Mouse (Mus musculus): ENCODE data around the gene Fam78b. TPM values are rescaled to one million over a fixed set of nuclear protein-coding genes. Genes with fewer than 3 reads are reported as not detected.

The Fam78b gene
- polyA plus RNA-seq (2014; fragmentation: Nextera tagmentation; extraction: Ambion mirVana): 6.7 and 7.1 TPM in 2 replicates

DNA sequence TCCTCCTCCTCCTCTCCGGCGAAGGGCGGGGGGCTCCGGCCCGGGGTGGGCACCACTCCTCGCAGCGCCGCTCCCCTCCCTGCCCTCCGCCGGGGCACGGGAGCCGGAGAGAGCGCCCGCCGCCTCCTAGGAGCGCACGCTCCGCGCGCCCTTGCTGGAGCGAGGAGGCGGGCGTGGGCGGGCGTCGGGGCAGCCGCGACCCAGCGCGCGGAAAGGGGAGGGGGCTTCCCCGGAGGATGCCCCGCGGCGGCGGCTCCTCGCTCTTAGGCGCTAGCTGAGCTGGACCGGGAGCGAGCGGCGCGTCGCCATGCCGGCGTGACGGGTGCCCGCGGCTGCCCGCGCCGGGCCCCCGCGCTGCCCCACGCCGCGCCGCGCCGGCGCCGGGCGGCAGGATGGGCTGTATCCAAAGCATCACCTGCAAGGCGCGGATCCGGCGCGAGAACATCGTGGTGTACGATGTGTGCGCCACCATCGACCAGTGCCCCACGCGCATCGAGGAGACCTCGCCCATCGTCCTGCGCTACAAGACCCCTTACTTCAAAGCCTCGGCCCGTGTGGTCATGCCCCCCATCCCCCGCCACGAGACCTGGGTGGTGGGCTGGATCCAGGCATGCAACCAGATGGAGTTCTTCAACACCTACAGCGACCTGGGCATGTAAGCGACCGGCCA lies at the start of gene Fam78b:
TSS of gene Fam78b (plus strand) at position 244 of the 670 bp plus-strand sequence.
- ATAC-seq (ENCODE audit: low FRiP score) (peak; percentile 83), DNase-seq (ENCODE audit: low spot score, missing footprints) (peak; percentile 92)
- H3K4me2 ChIP-seq: peak within 1 kb of the TSS; percentile 77
- H3K36me3 ChIP-seq (ENCODE audit: control insufficient read depth, insufficient read depth, low read length): no peaks in the 10 kb centered on the region
- H3K4me1 ChIP-seq (ENCODE audit: control insufficient read depth, insufficient read depth, low read length): no peaks in the 10 kb centered on the region
- peak within 1 kb of the TSS; percentile 74 for H3K27ac ChIP-seq (ENCODE audit: low read depth, low read length)
- H3K9me3 ChIP-seq (ENCODE audit: control insufficient read depth, low read length): no peaks in the 10 kb centered on the region
- peak within 1 kb of the TSS; percentile 79 for H3K4me3 ChIP-seq (ENCODE audit: low read depth, low read length)
- peaks cover 6% of the 10 kb centered on the region; the same call in 1 of the 2 replicates for H3K27me3 ChIP-seq (ENCODE audit: control insufficient read depth, insufficient read depth, low read length)
- peak within 1 kb of the TSS; percentile 81 for H3K9ac ChIP-seq (ENCODE audit: low read length)
- WGBS: under 1% methylated on average over 46 of the region's 85 CpGs

DNA sequence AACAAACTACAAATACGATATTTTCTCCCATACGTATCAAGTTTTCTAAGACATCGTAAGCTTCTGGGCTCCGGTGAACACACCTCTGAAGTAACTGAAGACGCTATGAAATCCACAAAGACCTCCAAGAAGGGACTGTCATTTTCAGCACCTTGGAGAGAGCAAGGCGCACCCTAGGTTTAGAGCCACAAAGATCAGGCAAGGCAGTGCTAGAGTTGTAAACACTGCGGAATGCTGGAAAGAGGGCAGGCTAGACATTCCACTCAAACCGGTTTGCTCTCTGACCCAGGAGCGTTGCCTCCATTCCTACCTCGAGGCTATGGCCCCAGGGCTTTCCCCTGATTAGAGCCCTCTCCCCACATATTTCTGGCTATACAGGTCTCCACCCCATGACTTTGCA lies 36.7 kb upstream of the Fam78b start:
- Histone ChIP-seq H3K4me2 (no peak overlapping the region), H3K9ac (ENCODE audit: low read length) (no peak overlapping the region), H3K27me3 (ENCODE audit: control insufficient read depth, insufficient read depth, low read length) (no peaks in the 10 kb centered on the region), H3K27ac (ENCODE audit: low read depth, low read length) (no peak overlapping the region), H3K36me3 (ENCODE audit: control insufficient read depth, insufficient read depth, low read length) (no peaks in the 10 kb centered on the region), H3K9me3 (ENCODE audit: control insufficient read depth, low read length) (no peaks in the 10 kb centered on the region), H3K4me3 (ENCODE audit: low read depth, low read length) (no peak overlapping the region), H3K4me1 (ENCODE audit: control insufficient read depth, insufficient read depth, low read length) (no peaks in the 10 kb centered on the region)
- DNase-seq (ENCODE audit: low spot score, missing footprints) (no peak), ATAC-seq (ENCODE audit: low FRiP score) (no peak)
- 36% methylated on average over 10 of the region's 10 CpGs for WGBS

DNA sequence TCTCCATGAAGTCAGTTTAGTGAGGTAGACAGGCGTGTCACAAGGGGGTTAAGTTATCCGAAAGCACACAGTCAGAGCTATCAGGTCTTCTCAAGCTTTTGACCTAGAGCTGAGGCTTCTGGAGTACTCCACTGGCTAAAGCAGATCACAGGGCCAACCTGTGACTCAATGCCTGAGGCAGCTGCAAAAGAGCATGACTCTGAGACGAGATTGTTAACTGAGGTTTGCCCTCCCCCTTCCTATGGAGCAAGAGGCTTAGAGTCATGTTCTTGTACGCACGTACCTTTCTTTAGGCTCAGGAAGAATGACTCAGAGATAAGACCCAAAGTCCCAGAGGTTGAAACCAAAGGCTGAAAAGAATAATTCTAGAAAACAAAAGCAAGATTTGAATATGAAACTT lies 32.9 kb upstream of the Fam78b start:
- H3K36me3 ChIP-seq (ENCODE audit: control insufficient read depth, insufficient read depth, low read length): no peaks in the 10 kb centered on the region
- H3K4me1 ChIP-seq (ENCODE audit: control insufficient read depth, insufficient read depth, low read length): no peaks in the 10 kb centered on the region
- DNase-seq (ENCODE audit: low spot score, missing footprints) (no peak), ATAC-seq (ENCODE audit: low FRiP score) (no peak)
- no peak overlapping the region for H3K9ac ChIP-seq (ENCODE audit: low read length)
- H3K27me3 ChIP-seq (ENCODE audit: control insufficient read depth, insufficient read depth, low read length): no peaks in the 10 kb centered on the region
- no peak overlapping the region for H3K4me2 ChIP-seq
- no peak overlapping the region for H3K27ac ChIP-seq (ENCODE audit: low read depth, low read length)
- no peaks in the 10 kb centered on the region for H3K9me3 ChIP-seq (ENCODE audit: control insufficient read depth, low read length)
- no peak overlapping the region for H3K4me3 ChIP-seq (ENCODE audit: low read depth, low read length)
- 75% methylated on average over 5 of the region's 5 CpGs for WGBS

DNA sequence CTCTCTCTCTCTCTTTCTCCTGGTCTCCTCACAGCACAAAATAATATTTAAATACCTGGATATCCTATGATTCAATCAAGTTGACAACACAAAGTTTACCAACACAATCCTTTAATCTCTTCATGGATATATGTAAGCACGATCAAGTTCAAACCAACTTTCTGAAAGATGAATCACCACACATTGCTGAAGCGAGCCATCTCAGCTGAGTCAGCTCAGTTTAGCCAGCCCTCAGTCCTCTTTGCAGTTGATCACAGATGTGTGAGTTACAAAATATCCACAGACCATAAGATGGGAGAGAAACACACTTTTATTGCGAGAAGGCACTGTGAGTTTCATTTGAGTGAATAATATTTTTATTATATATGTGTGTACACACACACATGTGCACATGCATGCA lies 27.5 kb upstream of the Fam78b start:
- ATAC-seq (ENCODE audit: low FRiP score) (no peak), DNase-seq (ENCODE audit: low spot score, missing footprints) (no peak)
- Histone ChIP-seq H3K9me3 (ENCODE audit: control insufficient read depth, low read length) (no peaks in the 10 kb centered on the region), H3K9ac (ENCODE audit: low read length) (no peak overlapping the region), H3K4me3 (ENCODE audit: low read depth, low read length) (no peak overlapping the region), H3K27me3 (ENCODE audit: control insufficient read depth, insufficient read depth, low read length) (no peaks in the 10 kb centered on the region), H3K27ac (ENCODE audit: low read depth, low read length) (no peak overlapping the region), H3K4me1 (ENCODE audit: control insufficient read depth, insufficient read depth, low read length) (no peaks in the 10 kb centered on the region), H3K4me2 (no peak overlapping the region), H3K36me3 (ENCODE audit: control insufficient read depth, insufficient read depth, low read length) (no peaks in the 10 kb centered on the region)
- WGBS: 91% methylated on average over 3 of the region's 3 CpGs

DNA sequence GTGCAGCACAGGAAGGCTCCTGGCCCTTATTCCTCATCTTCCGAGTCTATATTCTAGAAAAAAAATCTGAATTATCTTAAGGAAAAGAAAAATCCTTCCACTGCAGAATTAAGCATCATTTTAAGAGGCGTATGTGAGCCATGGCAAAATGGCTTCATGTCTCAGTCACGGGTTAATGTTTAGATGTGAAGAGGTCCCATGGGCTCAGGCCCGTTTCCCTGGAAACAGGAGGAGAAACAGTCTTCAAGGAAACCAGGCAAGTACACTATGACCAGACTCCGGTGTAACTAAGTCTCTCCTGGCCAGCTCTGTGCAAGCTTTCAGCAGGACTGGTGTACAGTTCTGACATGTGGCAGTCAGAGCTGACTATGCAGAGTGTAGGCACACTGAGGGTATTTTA lies 22.6 kb upstream of the Fam78b start:
- 83% methylated on average over 5 of the region's 5 CpGs for WGBS
- H3K9ac ChIP-seq (ENCODE audit: low read length): no peak overlapping the region
- no peak overlapping the region for H3K4me2 ChIP-seq
- peak; percentile 70 for DNase-seq (ENCODE audit: low spot score, missing footprints)
- ATAC-seq (ENCODE audit: low FRiP score): no peak
- no peaks in the 10 kb centered on the region for H3K36me3 ChIP-seq (ENCODE audit: control insufficient read depth, insufficient read depth, low read length)
- H3K27me3 ChIP-seq (ENCODE audit: control insufficient read depth, insufficient read depth, low read length): no peaks in the 10 kb centered on the region
- no peaks in the 10 kb centered on the region for H3K9me3 ChIP-seq (ENCODE audit: control insufficient read depth, low read length)
- H3K4me1 ChIP-seq (ENCODE audit: control insufficient read depth, insufficient read depth, low read length): no peaks in the 10 kb centered on the region
- H3K4me3 ChIP-seq (ENCODE audit: low read depth, low read length): no peak overlapping the region
- no peak overlapping the region for H3K27ac ChIP-seq (ENCODE audit: low read depth, low read length)

DNA sequence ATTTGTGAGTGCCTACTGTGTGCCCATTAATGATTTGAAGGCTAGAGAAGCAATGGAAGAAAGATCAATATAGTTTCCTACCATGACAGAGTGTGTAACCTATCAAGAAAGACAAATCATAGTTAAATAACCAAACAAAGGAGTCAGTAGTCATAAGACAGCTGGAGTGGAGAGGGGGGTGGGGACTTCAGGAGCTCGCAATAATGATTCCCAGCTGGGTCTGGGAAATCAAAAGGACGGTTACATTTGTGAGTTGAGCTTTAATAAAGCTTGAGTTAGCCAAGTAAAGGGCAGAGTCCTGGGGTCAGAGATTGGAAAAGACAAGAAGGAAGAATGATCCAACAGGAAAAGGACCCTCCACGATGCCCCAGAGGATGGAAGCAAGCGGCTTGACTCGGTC lies 7.0 kb upstream of the Fam78b start:
- 74% methylated on average over 5 of the region's 5 CpGs for WGBS
- Histone ChIP-seq H3K9me3 (ENCODE audit: control insufficient read depth, low read length) (no peaks in the 10 kb centered on the region), H3K27me3 (ENCODE audit: control insufficient read depth, insufficient read depth, low read length) (no peaks in the 10 kb centered on the region), H3K4me2 (no peak overlapping the region), H3K4me3 (ENCODE audit: low read depth, low read length) (no peak overlapping the region), H3K27ac (ENCODE audit: low read depth, low read length) (no peak overlapping the region), H3K36me3 (ENCODE audit: control insufficient read depth, insufficient read depth, low read length) (no peaks in the 10 kb centered on the region), H3K9ac (ENCODE audit: low read length) (no peak overlapping the region), H3K4me1 (ENCODE audit: control insufficient read depth, insufficient read depth, low read length) (no peaks in the 10 kb centered on the region)
- peak; percentile 35 for DNase-seq (ENCODE audit: low spot score, missing footprints)
- no peak for ATAC-seq (ENCODE audit: low FRiP score)

DNA sequence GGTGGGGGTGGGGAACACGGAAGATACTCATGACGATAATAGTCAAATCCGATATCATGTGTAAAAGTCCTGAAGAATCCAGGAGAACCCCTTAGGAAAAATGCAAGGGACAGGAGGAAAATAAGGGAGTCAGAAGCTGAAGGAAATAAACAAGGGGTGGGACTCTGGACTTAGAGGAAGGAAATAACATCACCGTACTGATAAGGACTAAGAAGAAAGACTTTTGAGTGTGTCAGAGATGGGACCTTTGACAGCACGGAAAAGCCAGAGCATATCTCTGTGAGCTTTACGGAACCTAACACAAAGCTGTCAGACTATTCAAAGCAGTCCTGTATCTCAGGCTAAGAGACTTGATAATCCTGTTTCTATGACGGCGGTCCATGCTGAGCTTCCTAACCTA lies 5.0 kb upstream of the Fam78b start:
- Histone ChIP-seq H3K4me3 (ENCODE audit: low read depth, low read length) (no peak overlapping the region), H3K27me3 (ENCODE audit: control insufficient read depth, insufficient read depth, low read length) (no peaks in the 10 kb centered on the region; the same call in 1 of the 2 replicates), H3K36me3 (ENCODE audit: control insufficient read depth, insufficient read depth, low read length) (no peaks in the 10 kb centered on the region), H3K9me3 (ENCODE audit: control insufficient read depth, low read length) (no peaks in the 10 kb centered on the region), H3K4me2 (no peak overlapping the region), H3K4me1 (ENCODE audit: control insufficient read depth, insufficient read depth, low read length) (no peaks in the 10 kb centered on the region), H3K9ac (ENCODE audit: low read length) (no peak overlapping the region), H3K27ac (ENCODE audit: low read depth, low read length) (no peak overlapping the region)
- no peak for DNase-seq (ENCODE audit: low spot score, missing footprints)
- WGBS: 89% methylated on average over 8 of the region's 8 CpGs
- ATAC-seq (ENCODE audit: low FRiP score): no peak

DNA sequence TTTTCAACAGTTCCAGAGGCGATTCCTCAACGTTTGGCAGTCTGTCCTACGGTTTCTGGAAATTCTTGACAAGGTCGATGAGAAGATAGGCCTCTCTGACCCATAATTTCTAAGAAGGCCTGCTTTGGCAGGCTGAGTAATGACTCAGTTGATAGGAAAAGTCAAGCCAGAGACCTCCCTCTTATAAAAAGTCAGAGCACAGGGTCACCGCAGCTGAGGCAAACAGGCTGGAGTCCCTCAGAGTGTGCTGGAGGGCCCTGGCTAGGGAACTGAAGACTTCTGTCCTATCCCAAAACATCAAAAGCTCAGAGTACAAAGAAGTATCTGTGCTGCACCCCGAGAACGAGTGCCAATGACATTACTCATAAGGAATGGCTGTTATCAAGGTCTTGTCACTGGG lies 4.4 kb upstream of the Fam78b start:
- Histone ChIP-seq H3K4me2 (no peak overlapping the region), H3K9ac (ENCODE audit: low read length) (no peak overlapping the region), H3K27ac (ENCODE audit: low read depth, low read length) (no peak overlapping the region), H3K27me3 (ENCODE audit: control insufficient read depth, insufficient read depth, low read length) (peaks cover under 1% of the 10 kb centered on the region; the same call in 1 of the 2 replicates), H3K4me3 (ENCODE audit: low read depth, low read length) (no peak overlapping the region), H3K9me3 (ENCODE audit: control insufficient read depth, low read length) (no peaks in the 10 kb centered on the region), H3K4me1 (ENCODE audit: control insufficient read depth, insufficient read depth, low read length) (no peaks in the 10 kb centered on the region), H3K36me3 (ENCODE audit: control insufficient read depth, insufficient read depth, low read length) (no peaks in the 10 kb centered on the region)
- ATAC-seq (ENCODE audit: low FRiP score) (no peak), DNase-seq (ENCODE audit: low spot score, missing footprints) (no peak)
- 73% methylated on average over 7 of the region's 7 CpGs for WGBS

DNA sequence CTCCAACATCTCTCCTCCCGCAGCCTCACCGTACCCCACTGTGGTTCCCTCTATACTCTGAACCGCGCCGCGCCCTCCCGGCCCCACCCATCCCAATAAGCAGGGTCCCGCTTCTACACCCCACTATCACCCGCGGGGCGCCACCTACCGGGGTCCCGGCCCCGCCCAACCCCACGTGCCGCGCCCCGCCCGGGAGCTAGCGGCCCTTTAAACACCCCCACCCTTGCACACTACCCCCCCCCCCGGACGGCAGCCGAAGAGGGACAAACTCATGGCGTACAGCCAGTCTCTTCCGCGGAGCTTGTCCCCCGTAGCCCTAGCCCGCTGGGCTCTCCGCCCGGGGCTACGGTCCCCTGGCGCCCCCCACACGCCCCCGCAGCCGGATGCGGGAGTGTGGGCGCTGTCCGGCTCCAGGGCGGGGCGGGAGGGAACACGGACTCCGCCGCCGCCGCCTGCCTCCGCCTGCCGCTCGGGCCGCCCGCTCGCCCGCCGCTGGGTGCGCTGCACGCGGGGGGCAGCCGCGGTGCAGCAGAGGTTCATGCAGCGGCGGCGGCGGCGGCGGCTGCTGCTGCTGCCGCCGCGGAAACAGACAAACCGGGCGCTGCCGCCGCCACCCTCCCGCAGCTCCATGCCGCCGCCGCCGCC lies 566 bp upstream of the Fam78b start:
- Histone ChIP-seq H3K9me3 (ENCODE audit: control insufficient read depth, low read length) (no peaks in the 10 kb centered on the region), H3K27ac (ENCODE audit: low read depth, low read length) (peak overlapping the region; percentile 74), H3K4me3 (ENCODE audit: low read depth, low read length) (peak overlapping the region; percentile 79), H3K4me1 (ENCODE audit: control insufficient read depth, insufficient read depth, low read length) (no peaks in the 10 kb centered on the region), H3K4me2 (peak overlapping the region; percentile 77), H3K36me3 (ENCODE audit: control insufficient read depth, insufficient read depth, low read length) (no peaks in the 10 kb centered on the region), H3K9ac (ENCODE audit: low read length) (peak overlapping the region; percentile 81), H3K27me3 (ENCODE audit: control insufficient read depth, insufficient read depth, low read length) (peaks cover 6% of the 10 kb centered on the region; the same call in 1 of the 2 replicates)
- WGBS: under 1% methylated on average over 59 of the region's 76 CpGs
- peak; percentile 98 for DNase-seq (ENCODE audit: low spot score, missing footprints)
- ATAC-seq (ENCODE audit: low FRiP score): peak; percentile 84

Measured in midbrain, embryonic 11.5 days (tissue).